Mouse (Mus musculus) small intestine, adult 2 months (tissue): ENCODE results near the gene Pstk.

Experiments
- CTCF ChIP-seq: fragments of 200-500 bp; IDR thresholded peaks from 2 replicates; pipeline ENCODE4 v1.5.1; 2012; ENCODE audit warnings: low read depth, mild to moderate bottlenecking, control low read depth, inconsistent platforms, low read length, moderate library complexity, mixed read lengths; ENCODE audit not compliant: insufficient replicate concordance, insufficient read length; ENCODE audit errors: extremely low read depth
- POLR2A ChIP-seq: fragments of 200-500 bp; IDR thresholded peaks from 2 replicates; pipeline ENCODE4 v1.6.1; 2012; ENCODE audit warnings: low read depth, mild to moderate bottlenecking, control low read depth, inconsistent platforms, low read length, moderate library complexity

GRCm38 (mm10) chr7:131411941-131412270 lies 41.0 kb downstream of the Pstk start:
- no peak for TF ChIP-seq POLR2A
- TF ChIP-seq CTCF, result no peak
